Mouse (Mus musculus) frontal cortex, adult 2 months (tissue): Measurements from ENCODE around the gene Tmbim6. TPM values are rescaled to one million over a fixed set of nuclear protein-coding genes. Genes with fewer than 3 reads are reported as not detected.

Experiments used
- DNase-seq, 2 experiments: peaks; one replicate each; pipeline ENCODE4 v3.0.0; 2022; ENCODE audit warnings: low spot score in 1 of 2; ENCODE audit errors: extremely low spot score in 1 of 2
- polyA plus RNA-seq: library from polyadenylated mRNA; depleted of rRNA; stranded (reverse); fragments of >200 nt; gene quantifications from 2 replicates; pipeline ENCODE4 v1.2.3, GENCODE M21; 2012; rRNA removed

The Tmbim6 gene
- 365 and 368 TPM in 2 replicates for polyA plus RNA-seq

- peak; percentile 100 for DNase-seq
Measured at GRCm38 (mm10) chr15:99392486-99393385, at the start of gene Tmbim6. Gene Tmbim6, plus strand, starts transcription at chr15:99392882.

GRCm38 (mm10) chr15:99343414-99344147 lies 49.1 kb upstream of the Tmbim6 start:
- peak; percentile 57 to 68 for DNase-seq

GRCm38 (mm10) chr15:99344148-99344870 lies 48.4 kb upstream of the Tmbim6 start:
- no peak for DNase-seq

- no peak for DNase-seq
Measured at GRCm38 (mm10) chr15:99344961-99345360, 47.7 kb upstream of the Tmbim6 start.

- no peak for DNase-seq
Measured at GRCm38 (mm10) chr15:99351610-99352009, 41.1 kb upstream of the Tmbim6 start.

- DNase-seq, result no peak
Measured at GRCm38 (mm10) chr15:99352306-99352705, 40.4 kb upstream of the Tmbim6 start.

GRCm38 (mm10) chr15:99355660-99356059 lies 37.0 kb upstream of the Tmbim6 start:
- no peak for DNase-seq

- DNase-seq, result no peak
Measured at GRCm38 (mm10) chr15:99356462-99356861, 36.2 kb upstream of the Tmbim6 start.

GRCm38 (mm10) chr15:99358952-99359351 lies 33.7 kb upstream of the Tmbim6 start:
- DNase-seq, result no peak

- no peak for DNase-seq
Measured at GRCm38 (mm10) chr15:99364022-99364530, 28.6 kb upstream of the Tmbim6 start.

- no peak for DNase-seq
Measured at GRCm38 (mm10) chr15:99364921-99365320, 27.8 kb upstream of the Tmbim6 start.

- no peak for DNase-seq
Measured at GRCm38 (mm10) chr15:99368583-99369266, 24.0 kb upstream of the Tmbim6 start.

GRCm38 (mm10) chr15:99369391-99370171 lies 23.1 kb upstream of the Tmbim6 start:
- DNase-seq, result no peak

- DNase-seq, result peak; percentile 78 to 98
Measured at GRCm38 (mm10) chr15:99370259-99370691, 22.4 kb upstream of the Tmbim6 start, which contains the start of gene Fmnl3. Gene Fmnl3, minus strand, starts transcription at chr15:99370482.

GRCm38 (mm10) chr15:99371526-99372340 lies 20.9 kb upstream of the Tmbim6 start:
- no peak for DNase-seq

GRCm38 (mm10) chr15:99372761-99373160 lies 19.9 kb upstream of the Tmbim6 start:
- DNase-seq, result no peak

- no peak for DNase-seq
Measured at GRCm38 (mm10) chr15:99375036-99375435, 17.6 kb upstream of the Tmbim6 start.

- no peak for DNase-seq
Measured at GRCm38 (mm10) chr15:99375581-99375980, 17.1 kb upstream of the Tmbim6 start.
